Mouse (Mus musculus): Measurements from ENCODE around the gene Trim62.

DNA sequence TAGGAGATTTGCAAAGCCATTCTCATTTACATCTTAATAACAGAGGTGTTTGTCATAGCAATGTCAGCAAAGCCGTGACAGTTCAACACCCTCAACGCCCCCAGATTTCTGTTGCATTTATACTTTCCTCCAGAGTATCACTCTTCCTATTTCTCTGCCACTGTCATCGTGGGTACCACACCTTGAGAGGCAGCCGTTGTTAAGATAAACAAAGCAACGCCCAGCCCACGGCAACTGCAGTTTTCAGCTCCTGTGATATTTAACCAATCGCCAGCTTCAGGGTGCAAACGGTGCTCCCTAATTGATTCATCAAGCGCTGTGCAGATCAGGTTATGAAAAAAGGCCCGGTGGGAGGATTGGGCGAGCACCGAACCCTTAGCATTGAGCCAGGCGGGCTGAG, 38.8 kb upstream of the Trim62 start:
- no peak for TF ChIP-seq GATA1 (IDR thresholded peaks at IDR 0.05; ENCODE audit: borderline replicate concordance, low read length)
- no peak for TF ChIP-seq FLI1 (IDR thresholded peaks at IDR 0.05; ENCODE audit: low read length)
